Mouse (Mus musculus): Measurements from ENCODE around the gene Cmtm2a.
"Not testable (repeated sequence)": the region's sequence is repeated elsewhere in the genome, so short reads cannot be mapped to it uniquely, and the experiment has no call there.

- not testable (repeated sequence) for TF ChIP-seq CTCF, POLR2A (IDR thresholded peaks at IDR 0.05; ENCODE audit: extremely low read depth, insufficient read depth, low read length)
These were observed 28.9 kb upstream of the Cmtm2a start, which contains the start of gene Cmtm2b for GRCm38 (mm10) chr8:104321930-104322329.

Data from cortical plate, adult 2 months (tissue).